Mouse (Mus musculus) stomach, embryonic 14.5 days (tissue): Measurements from ENCODE around the gene Raver2. TPM values are rescaled to one million over a fixed set of nuclear protein-coding genes. Genes with fewer than 3 reads are reported as not detected.

Source experiments
- ATAC-seq: fragments of 200-750 bp; cut with Nextera tagmentation; 2 replicates; pipeline ENCODE4 v1.8.0; 2017; ENCODE audit warnings: low read depth, moderate TSS enrichment; ENCODE audit not compliant: insufficient number of reproducible peaks, insufficient read depth, low FRiP score
- H3K27ac ChIP-seq: fragments of 300-500 bp; sonication (generic); 2 replicates; pipeline ENCODE4 v1.5.1; 2014; ENCODE audit warnings: mild to moderate bottlenecking, low read length, moderate library complexity, mixed read lengths
- H3K27me3 ChIP-seq: fragments of 300-500 bp; sonication (generic); 2 replicates; pipeline ENCODE4 v1.6.1; 2014; ENCODE audit warnings: low read length, control low read depth, mixed read lengths; ENCODE audit not compliant: control insufficient read depth, insufficient read depth
- H3K36me3 ChIP-seq: fragments of 300-500 bp; sonication (generic); 2 replicates; pipeline ENCODE4 v1.6.1; 2014; ENCODE audit warnings: mild to moderate bottlenecking, control low read depth, low read length, moderate library complexity, mixed read lengths; ENCODE audit not compliant: control insufficient read depth, insufficient read depth
- H3K4me1 ChIP-seq: fragments of 300-500 bp; sonication (generic); 2 replicates; pipeline ENCODE4 v1.6.1; 2014; ENCODE audit warnings: low read length, control low read depth, mixed read lengths; ENCODE audit not compliant: control insufficient read depth, insufficient read depth
- H3K4me2 ChIP-seq: fragments of 300-500 bp; sonication (generic); replicated peaks from 2 replicates; pipeline ENCODE4 v1.6.1; 2014; ENCODE audit warnings: low read depth, low read length, control low read depth
- H3K4me3 ChIP-seq: fragments of 300-500 bp; sonication (generic); 2 replicates; pipeline ENCODE4 v1.5.1; 2014; ENCODE audit warnings: low read depth, low read length, control low read depth
- H3K9ac ChIP-seq: fragments of 300-500 bp; sonication (generic); replicated peaks from 2 replicates; pipeline ENCODE4 v1.6.1; 2014; ENCODE audit warnings: low read depth, mild to moderate bottlenecking, control low read depth, low read length, moderate library complexity, mixed read lengths
- H3K9me3 ChIP-seq: fragments of 300-500 bp; sonication (generic); 2 replicates; pipeline ENCODE4 v1.6.1; 2016; ENCODE audit warnings: low read depth, low read length, control low read depth; ENCODE audit not compliant: control insufficient read depth
- WGBS: fragments of 180-500 bp; shearing (Covaris S2); extraction: QIAGEN DNeasy Blood & Tissue Kit; methylation state at CpG from one replicate; pipeline ENCODE4 v1.1.7; 2014; 5-methylcytosine and 5-hydroxymethylcytosine counted together
- polyA plus RNA-seq: library from polyadenylated mRNA; unstranded; fragments of >200 nt; fragmentation: Nextera tagmentation; extraction: Ambion mirVana; gene quantifications from 2 replicates; pipeline ENCODE4 v1.2.1, GENCODE M21; 2014

The Raver2 gene
- polyA plus RNA-seq, 1 experiment from 2014 or later: 19.5 TPM

DNA sequence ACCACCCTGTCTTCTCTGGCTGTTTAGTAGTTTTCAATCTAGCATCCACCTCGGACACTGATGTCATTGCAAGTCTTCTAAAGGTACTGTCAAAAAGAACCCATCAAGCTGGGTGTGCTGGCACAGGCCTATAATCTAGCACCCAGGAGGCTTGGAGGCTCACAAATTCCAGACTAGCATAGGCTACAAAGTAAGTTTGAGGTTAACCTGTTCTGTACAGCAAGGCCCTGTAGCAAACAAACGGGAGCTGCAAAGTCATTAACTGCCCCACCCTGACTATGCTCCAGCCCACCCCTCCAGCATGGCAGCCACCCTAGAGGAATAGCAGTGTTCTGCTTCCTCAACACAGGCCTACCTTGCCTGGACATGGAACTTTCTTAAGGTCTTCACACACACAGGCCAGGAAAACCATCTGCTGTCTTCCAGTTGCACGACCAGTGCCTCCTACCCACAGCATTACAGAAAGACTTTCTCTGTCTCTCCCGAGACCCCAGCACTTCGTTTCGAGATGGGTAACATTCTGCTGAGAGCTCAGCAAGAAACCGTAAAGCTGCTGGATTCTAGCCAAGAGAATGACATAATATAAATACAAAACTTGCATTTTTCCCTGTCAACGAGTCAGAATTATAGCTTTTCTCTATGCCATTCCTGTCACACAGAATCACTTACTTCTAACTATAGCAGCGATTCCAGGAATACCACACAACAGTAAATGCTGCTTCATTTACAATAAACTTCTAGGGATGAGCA lies 128.8 kb downstream of the Raver2 start:
- peaks cover 18% of the 10 kb centered on the region for H3K4me1 ChIP-seq
- H3K4me2 ChIP-seq: no peak overlapping the region
- no peak overlapping the region for H3K27ac ChIP-seq
- H3K9me3 ChIP-seq: no peaks in the 10 kb centered on the region
- H3K36me3 ChIP-seq: no peaks in the 10 kb centered on the region
- no peaks in the 10 kb centered on the region for H3K27me3 ChIP-seq
- H3K9ac ChIP-seq: no peak overlapping the region
- no peak overlapping the region for H3K4me3 ChIP-seq
- ATAC-seq: no peak
- 34% methylated on average over 9 of the region's 9 CpGs for WGBS

DNA sequence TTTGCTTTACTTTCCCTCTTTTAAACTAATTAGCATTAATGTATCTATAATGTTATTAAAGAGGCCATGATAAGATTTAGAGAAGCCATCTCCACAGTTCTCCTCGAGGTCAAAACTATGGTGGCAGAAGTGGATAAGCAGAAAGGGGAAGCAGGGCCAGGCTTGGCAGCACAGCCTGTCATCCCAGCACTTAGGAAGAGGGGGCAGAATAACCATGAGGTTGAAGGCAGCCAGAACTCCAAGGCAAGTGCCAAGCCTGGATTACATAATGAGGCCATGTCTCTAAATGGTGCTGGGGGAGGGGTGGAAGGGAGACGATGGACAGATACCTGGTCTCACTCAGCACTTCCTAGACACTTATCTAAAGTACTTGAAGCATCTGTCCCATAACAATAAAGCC lies 129.6 kb downstream of the Raver2 start:
- H3K9me3 ChIP-seq: no peaks in the 10 kb centered on the region
- H3K9ac ChIP-seq: no peak overlapping the region
- H3K4me3 ChIP-seq: no peak overlapping the region
- no peaks in the 10 kb centered on the region for H3K27me3 ChIP-seq
- H3K27ac ChIP-seq: 0 out of 2 replicates have a peak overlapping the region, but pooled peaks have one; percentile 6
- peaks cover 24% of the 10 kb centered on the region for H3K4me1 ChIP-seq
- no peak for ATAC-seq
- H3K4me2 ChIP-seq: no peak overlapping the region
- H3K36me3 ChIP-seq: no peaks in the 10 kb centered on the region
- WGBS: 32% methylated on average over 2 of the region's 2 CpGs

DNA sequence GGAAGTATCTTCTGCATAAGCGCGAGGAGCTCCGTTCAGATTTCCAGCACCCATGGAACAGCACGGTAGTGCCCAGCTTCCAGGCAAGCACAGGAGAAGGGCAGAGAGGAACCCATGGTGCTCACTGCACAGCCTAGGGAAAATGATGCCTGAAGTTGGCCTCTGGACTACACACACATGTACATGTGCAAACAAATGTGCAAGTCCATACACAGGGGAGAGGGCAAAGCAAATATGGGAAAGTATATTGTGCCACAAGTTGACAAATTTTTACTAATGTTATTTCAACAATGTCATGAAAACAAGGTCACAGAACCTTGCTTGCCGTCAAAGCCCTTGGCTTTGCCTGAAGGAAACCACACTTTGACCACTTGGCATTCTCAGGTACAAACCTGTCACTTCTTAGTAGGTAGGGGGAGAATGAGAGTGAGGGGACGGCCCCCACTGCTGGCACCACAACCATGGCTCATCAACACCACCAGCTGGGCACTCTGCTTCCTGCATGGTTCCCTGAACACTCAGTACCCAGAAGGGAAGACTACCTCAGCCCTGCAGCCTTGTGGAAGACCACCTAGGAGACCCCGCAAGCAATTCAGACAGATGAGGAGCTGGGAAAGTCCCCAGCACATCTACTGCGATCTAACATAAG lies 130.8 kb downstream of the Raver2 start:
- Histone ChIP-seq H3K9ac (no peak overlapping the region), H3K4me2 (no peak overlapping the region), H3K4me3 (no peak overlapping the region), H3K9me3 (no peaks in the 10 kb centered on the region), H3K4me1 (peaks cover 24% of the 10 kb centered on the region), H3K27me3 (no peaks in the 10 kb centered on the region), H3K36me3 (no peaks in the 10 kb centered on the region), H3K27ac (no peak overlapping the region)
- no peak for ATAC-seq
- 90% methylated on average over 8 of the region's 8 CpGs for WGBS

Other genes starting within 250 kb of the Raver2 start
- not detected in 2 replicates for gene Gm10577, start 48.3 kb upstream of the Raver2 start, polyA plus RNA-seq
- 108 and 135 TPM in 2 replicates for gene Jak1, start 196.3 kb downstream of the Raver2 start, polyA plus RNA-seq